Mouse (Mus musculus): ENCODE data around the gene Nova1. TPM values are rescaled to one million over a fixed set of nuclear protein-coding genes. Genes with fewer than 3 reads are reported as not detected.

Gene Nova1
- polyA plus RNA-seq, 2 experiments, result 3.3 to 6.1 TPM

- Histone ChIP-seq H3K27ac (replicated peaks; ENCODE audit: low read depth, low read length) (no peak overlapping the region), H3K9ac (ENCODE audit: low read depth, low read length, severe bottlenecking) (no peak overlapping the region), H3K4me1 (ENCODE audit: control insufficient read depth, insufficient read depth, low read length) (no peaks in the 10 kb centered on the region), H3K4me3 (replicated peaks; ENCODE audit: low read length) (no peak overlapping the region), H3K27me3 (ENCODE audit: control insufficient read depth, insufficient read depth, low read length) (no peaks in the 10 kb centered on the region), H3K9me3 (ENCODE audit: control insufficient read depth, low read length) (no peaks in the 10 kb centered on the region), H3K4me2 (replicated peaks; ENCODE audit: low read depth, low read length, severe bottlenecking) (no peak overlapping the region), H3K36me3 (ENCODE audit: control insufficient read depth, insufficient read depth, low read length) (no peaks in the 10 kb centered on the region)
- no peak for TF ChIP-seq POLR2A (IDR thresholded peaks at IDR 0.05; ENCODE audit: borderline replicate concordance, extremely low read depth, insufficient read depth, insufficient read length)
- no peak for ATAC-seq (ENCODE audit: low FRiP score, low read depth)
- no peak for DNase-seq (ENCODE audit: low spot score)
Observed at GRCm38 (mm10) chr12:46781481-46781880, 37.2 kb downstream of the Nova1 start.

- ATAC-seq (ENCODE audit: low FRiP score, low read depth) (no peak), DNase-seq (ENCODE audit: low spot score) (no peak)
- Histone ChIP-seq H3K4me1 (ENCODE audit: control insufficient read depth, insufficient read depth, low read length) (no peaks in the 10 kb centered on the region), H3K27me3 (ENCODE audit: control insufficient read depth, insufficient read depth, low read length) (no peaks in the 10 kb centered on the region), H3K9me3 (ENCODE audit: control insufficient read depth, low read length) (no peaks in the 10 kb centered on the region), H3K4me2 (replicated peaks; ENCODE audit: low read depth, low read length, severe bottlenecking) (no peak overlapping the region), H3K36me3 (ENCODE audit: control insufficient read depth, insufficient read depth, low read length) (no peaks in the 10 kb centered on the region), H3K27ac (replicated peaks; ENCODE audit: low read depth, low read length) (no peak overlapping the region), H3K4me3 (replicated peaks; ENCODE audit: low read length) (no peak overlapping the region), H3K9ac (ENCODE audit: low read depth, low read length, severe bottlenecking) (no peak overlapping the region)
- 57% methylated on average over 2 of the region's 2 CpGs for WGBS
- TF ChIP-seq POLR2A (IDR thresholded peaks at IDR 0.05; ENCODE audit: borderline replicate concordance, extremely low read depth, insufficient read depth, insufficient read length), result no peak
Observed at GRCm38 (mm10) chr12:46780983-46781382, 37.7 kb downstream of the Nova1 start.

GRCm38 (mm10) chr12:46759450-46759849, 59.3 kb downstream of the Nova1 start:
- no peak overlapping the region for H3K4me3 ChIP-seq (replicated peaks; ENCODE audit: low read length)
- no peaks in the 10 kb centered on the region for H3K36me3 ChIP-seq (ENCODE audit: control insufficient read depth, insufficient read depth, low read length)
- DNase-seq (ENCODE audit: low spot score) (no peak), ATAC-seq (ENCODE audit: low FRiP score, low read depth) (no peak)
- no peak overlapping the region for H3K9ac ChIP-seq (ENCODE audit: low read depth, low read length, severe bottlenecking)
- no peaks in the 10 kb centered on the region for H3K4me1 ChIP-seq (ENCODE audit: control insufficient read depth, insufficient read depth, low read length)
- no peak for TF ChIP-seq POLR2A (IDR thresholded peaks at IDR 0.05; ENCODE audit: borderline replicate concordance, extremely low read depth, insufficient read depth, insufficient read length)
- WGBS, result 72% methylated on average over 7 of the region's 7 CpGs
- no peak overlapping the region for H3K27ac ChIP-seq (replicated peaks; ENCODE audit: low read depth, low read length)
- no peaks in the 10 kb centered on the region for H3K27me3 ChIP-seq (ENCODE audit: control insufficient read depth, insufficient read depth, low read length)
- H3K4me2 ChIP-seq (replicated peaks; ENCODE audit: low read depth, low read length, severe bottlenecking), result no peak overlapping the region
- no peaks in the 10 kb centered on the region for H3K9me3 ChIP-seq (ENCODE audit: control insufficient read depth, low read length)

- no peak overlapping the region for H3K4me2 ChIP-seq (replicated peaks; ENCODE audit: low read depth, low read length, severe bottlenecking)
- H3K9ac ChIP-seq (ENCODE audit: low read depth, low read length, severe bottlenecking), result no peak overlapping the region
- no peaks in the 10 kb centered on the region for H3K4me1 ChIP-seq (ENCODE audit: control insufficient read depth, insufficient read depth, low read length)
- H3K27ac ChIP-seq (replicated peaks; ENCODE audit: low read depth, low read length), result no peak overlapping the region
- H3K36me3 ChIP-seq (ENCODE audit: control insufficient read depth, insufficient read depth, low read length), result no peaks in the 10 kb centered on the region
- DNase-seq (ENCODE audit: low spot score), result no peak
- WGBS, result 58% methylated on average over 4 of the region's 4 CpGs
- no peak for TF ChIP-seq POLR2A (IDR thresholded peaks at IDR 0.05; ENCODE audit: borderline replicate concordance, extremely low read depth, insufficient read depth, insufficient read length)
- no peaks in the 10 kb centered on the region for H3K27me3 ChIP-seq (ENCODE audit: control insufficient read depth, insufficient read depth, low read length)
- no peak overlapping the region for H3K4me3 ChIP-seq (replicated peaks; ENCODE audit: low read length)
- no peaks in the 10 kb centered on the region for H3K9me3 ChIP-seq (ENCODE audit: control insufficient read depth, low read length)
- ATAC-seq (ENCODE audit: low FRiP score, low read depth), result no peak
Observed at GRCm38 (mm10) chr12:46754325-46754848, 64.3 kb downstream of the Nova1 start.

GRCm38 (mm10) chr12:46753096-46753495, 65.6 kb downstream of the Nova1 start:
- no peak overlapping the region for H3K4me3 ChIP-seq (replicated peaks; ENCODE audit: low read length)
- WGBS, result 60% methylated on average over 3 of the region's 3 CpGs
- H3K4me2 ChIP-seq (replicated peaks; ENCODE audit: low read depth, low read length, severe bottlenecking), result no peak overlapping the region
- no peak overlapping the region for H3K27ac ChIP-seq (replicated peaks; ENCODE audit: low read depth, low read length)
- no peak for TF ChIP-seq POLR2A (IDR thresholded peaks at IDR 0.05; ENCODE audit: borderline replicate concordance, extremely low read depth, insufficient read depth, insufficient read length)
- ATAC-seq (ENCODE audit: low FRiP score, low read depth) (no peak), DNase-seq (ENCODE audit: low spot score) (no peak)
- no peaks in the 10 kb centered on the region for H3K27me3 ChIP-seq (ENCODE audit: control insufficient read depth, insufficient read depth, low read length)
- no peak overlapping the region for H3K9ac ChIP-seq (ENCODE audit: low read depth, low read length, severe bottlenecking)
- H3K4me1 ChIP-seq (ENCODE audit: control insufficient read depth, insufficient read depth, low read length), result no peaks in the 10 kb centered on the region
- no peaks in the 10 kb centered on the region for H3K36me3 ChIP-seq (ENCODE audit: control insufficient read depth, insufficient read depth, low read length)
- no peaks in the 10 kb centered on the region for H3K9me3 ChIP-seq (ENCODE audit: control insufficient read depth, low read length)

GRCm38 (mm10) chr12:46733261-46733660, 85.5 kb downstream of the Nova1 start:
- no peaks in the 10 kb centered on the region for H3K36me3 ChIP-seq (ENCODE audit: control insufficient read depth, insufficient read depth, low read length)

More at GRCm38 (mm10) chr12:46733261-46733660, 85.5 kb downstream of the Nova1 start:
- ATAC-seq (ENCODE audit: low FRiP score, low read depth) (no peak), DNase-seq (ENCODE audit: low spot score) (no peak)
- Histone ChIP-seq H3K27me3 (ENCODE audit: control insufficient read depth, insufficient read depth, low read length) (no peaks in the 10 kb centered on the region), H3K9ac (ENCODE audit: low read depth, low read length, severe bottlenecking) (no peak overlapping the region), H3K4me3 (replicated peaks; ENCODE audit: low read length) (no peak overlapping the region), H3K27ac (replicated peaks; ENCODE audit: low read depth, low read length) (no peak overlapping the region), H3K4me1 (ENCODE audit: control insufficient read depth, insufficient read depth, low read length) (no peaks in the 10 kb centered on the region), H3K4me2 (replicated peaks; ENCODE audit: low read depth, low read length, severe bottlenecking) (no peak overlapping the region), H3K9me3 (ENCODE audit: control insufficient read depth, low read length) (no peaks in the 10 kb centered on the region)
- TF ChIP-seq POLR2A (IDR thresholded peaks at IDR 0.05; ENCODE audit: borderline replicate concordance, extremely low read depth, insufficient read depth, insufficient read length), result no peak
